Mouse (Mus musculus) hindbrain, embryonic 14.5 days (tissue): ENCODE results near the gene Slc12a1. TPM values are rescaled to one million over a fixed set of nuclear protein-coding genes. Genes with fewer than 3 reads are reported as not detected.
A peak's percentile ranks its signal among the peaks of the same experiment; 100 is the strongest.

ENCODE experiments used
- ATAC-seq: fragments of 200-750 bp; cut with Nextera tagmentation; 2 replicates; pipeline ENCODE4 v1.8.0; 2017; ENCODE audit warnings: moderate number of reproducible peaks, mild to moderate bottlenecking, moderate TSS enrichment, moderate library complexity; ENCODE audit not compliant: low FRiP score
- DNase-seq: peaks from one replicate; pipeline ENCODE4 v3.0.0-alpha.2; 2015; ENCODE audit warnings: low spot score
- H3K27ac ChIP-seq: fragments of 300-500 bp; sonication (generic); 2 replicates; pipeline ENCODE4 v1.5.1; 2014; ENCODE audit warnings: mild to moderate bottlenecking, moderate library complexity
- H3K27me3 ChIP-seq: fragments of 300-500 bp; sonication (generic); 2 replicates; pipeline ENCODE4 v1.6.1; 2014; ENCODE audit warnings: mild to moderate bottlenecking, low read length, mixed read lengths; ENCODE audit not compliant: control insufficient read depth, insufficient read depth
- H3K36me3 ChIP-seq: fragments of 300-500 bp; sonication (generic); replicated peaks from 2 replicates; pipeline ENCODE4 v1.6.1; 2014; ENCODE audit not compliant: control insufficient read depth, insufficient read depth
- H3K4me1 ChIP-seq: fragments of 300-500 bp; sonication (generic); replicated peaks from 2 replicates; pipeline ENCODE4 v1.6.1; 2014; ENCODE audit warnings: antibody characterized with exemption, low read length, mixed read lengths; ENCODE audit not compliant: control insufficient read depth, insufficient read depth
- H3K4me2 ChIP-seq: fragments of 300-500 bp; sonication (generic); replicated peaks from 2 replicates; pipeline ENCODE4 v1.6.1; 2014; ENCODE audit warnings: mild to moderate bottlenecking, moderate library complexity
- H3K4me3 ChIP-seq: fragments of 300-500 bp; sonication (generic); replicated peaks from 2 replicates; pipeline ENCODE4 v1.5.1; 2014; ENCODE audit warnings: mild to moderate bottlenecking, low read length
- H3K9ac ChIP-seq: fragments of 300-500 bp; sonication (generic); 2 replicates; pipeline ENCODE4 v1.6.1; 2014
- H3K9me3 ChIP-seq: fragments of 300-500 bp; sonication (generic); 2 replicates; pipeline ENCODE4 v1.6.1; 2016; ENCODE audit warnings: low read length; ENCODE audit not compliant: control insufficient read depth
- WGBS: fragments of 180-500 bp; shearing (Covaris S2); extraction: QIAGEN DNeasy Blood & Tissue Kit; methylation state at CpG from one replicate; pipeline ENCODE4 v1.1.7; 2014; 5-methylcytosine and 5-hydroxymethylcytosine counted together
- polyA plus RNA-seq: library from polyadenylated mRNA; unstranded; fragments of >200 nt; fragmentation: Nextera tagmentation; extraction: Ambion mirVana; gene quantifications from 2 replicates; pipeline ENCODE4 v1.2.1, GENCODE M21; 2014

Slc12a1 gene
- polyA plus RNA-seq, 1 experiment from 2014 or later, result 0.15 TPM

DNA sequence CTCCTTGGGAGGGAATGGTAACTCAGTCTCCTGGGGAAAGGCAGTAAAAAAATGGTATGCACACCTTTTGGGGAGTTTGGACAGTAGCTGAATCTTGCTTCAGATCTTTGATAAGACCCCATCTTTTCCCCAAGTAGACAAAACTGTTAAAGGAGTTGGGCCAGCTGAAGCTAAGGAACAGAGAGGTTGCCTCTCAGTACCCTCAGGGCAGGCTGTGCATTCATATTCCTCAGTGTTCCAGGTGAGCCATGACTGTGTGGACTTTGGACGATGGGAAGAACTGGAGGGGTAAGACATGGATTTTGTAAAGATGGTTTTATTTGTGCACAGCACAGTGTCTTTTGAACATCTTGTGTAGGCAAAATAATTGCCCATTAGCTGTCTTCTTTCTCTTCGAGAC, 108.0 kb downstream of the Slc12a1 start:
- no peaks in the 10 kb centered on the region for H3K9me3 ChIP-seq
- WGBS, result 85% methylated on average over 2 of the region's 2 CpGs
- H3K9ac ChIP-seq, result no peak overlapping the region
- H3K4me3 ChIP-seq, result no peak overlapping the region
- DNase-seq (no peak), ATAC-seq (no peak)
- 0 out of 2 replicates have a peak, but pooled peaks cover 3% of the 10 kb centered on the region for H3K4me1 ChIP-seq
- no peak overlapping the region for H3K4me2 ChIP-seq
- H3K27me3 ChIP-seq, result no peaks in the 10 kb centered on the region
- no peak overlapping the region for H3K27ac ChIP-seq
- peaks cover 18% of the 10 kb centered on the region for H3K36me3 ChIP-seq

DNA sequence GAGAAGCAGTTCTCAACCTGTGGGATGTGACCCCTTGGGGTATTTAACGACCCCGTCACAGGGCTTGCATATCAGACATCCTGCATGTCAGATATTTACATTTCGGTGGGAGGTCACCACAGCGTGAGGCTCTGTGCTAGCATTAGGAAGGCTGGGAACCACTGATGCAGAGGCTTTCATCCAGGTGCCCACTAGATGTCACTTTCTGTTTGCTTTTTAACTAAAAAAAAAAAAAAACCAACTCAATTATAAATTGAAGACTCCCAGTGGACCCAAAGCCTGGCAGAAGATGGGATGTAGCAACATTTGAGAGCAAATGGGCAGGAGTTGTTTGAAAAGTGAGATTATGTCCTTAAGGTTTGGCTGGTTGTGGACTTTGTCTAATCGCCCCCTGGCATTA, 110.8 kb downstream of the Slc12a1 start:
- Histone ChIP-seq H3K4me3 (no peak overlapping the region), H3K9ac (no peak overlapping the region), H3K27ac (no peak overlapping the region), H3K36me3 (peaks cover 3% of the 10 kb centered on the region; the same call in 1 of the 2 replicates), H3K4me2 (no peak overlapping the region), H3K27me3 (no peaks in the 10 kb centered on the region), H3K9me3 (no peaks in the 10 kb centered on the region), H3K4me1 (0 out of 2 replicates have a peak, but pooled peaks cover 3% of the 10 kb centered on the region)
- 0 out of 2 replicates have a peak, but pooled peaks have one; percentile 64 for ATAC-seq
- 16% methylated on average over 5 of the region's 5 CpGs for WGBS
- DNase-seq, result peak; percentile 77

DNA sequence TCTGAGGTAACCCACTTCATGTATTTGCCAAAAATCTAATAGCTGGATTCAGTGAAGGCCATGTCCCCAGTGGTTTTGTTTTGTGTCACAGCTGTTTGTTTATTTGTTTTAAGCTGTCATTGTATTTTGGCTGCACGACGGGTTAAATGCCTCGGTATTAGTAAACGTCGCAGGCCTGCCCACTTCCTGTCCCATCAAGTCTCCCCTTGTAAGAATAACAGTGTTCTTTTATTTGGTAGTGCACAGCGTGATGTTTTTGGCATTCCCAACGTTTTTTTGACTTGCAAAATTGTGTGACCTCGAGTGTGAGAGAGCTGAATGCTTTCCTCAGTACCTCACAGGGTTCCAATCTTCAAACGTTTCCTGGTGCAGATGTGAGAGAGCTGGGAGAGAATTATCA, 111.4 kb downstream of the Slc12a1 start:
- no peak overlapping the region for H3K4me3 ChIP-seq
- DNase-seq, result no peak
- no peak for ATAC-seq
- H3K9me3 ChIP-seq, result no peaks in the 10 kb centered on the region
- H3K4me1 ChIP-seq, result 0 out of 2 replicates have a peak, but pooled peaks cover 3% of the 10 kb centered on the region
- 20% methylated on average over 9 of the region's 9 CpGs for WGBS
- H3K27ac ChIP-seq, result no peak overlapping the region
- no peaks in the 10 kb centered on the region for H3K36me3 ChIP-seq
- no peak overlapping the region for H3K9ac ChIP-seq
- H3K27me3 ChIP-seq, result no peaks in the 10 kb centered on the region
- no peak overlapping the region for H3K4me2 ChIP-seq

DNA sequence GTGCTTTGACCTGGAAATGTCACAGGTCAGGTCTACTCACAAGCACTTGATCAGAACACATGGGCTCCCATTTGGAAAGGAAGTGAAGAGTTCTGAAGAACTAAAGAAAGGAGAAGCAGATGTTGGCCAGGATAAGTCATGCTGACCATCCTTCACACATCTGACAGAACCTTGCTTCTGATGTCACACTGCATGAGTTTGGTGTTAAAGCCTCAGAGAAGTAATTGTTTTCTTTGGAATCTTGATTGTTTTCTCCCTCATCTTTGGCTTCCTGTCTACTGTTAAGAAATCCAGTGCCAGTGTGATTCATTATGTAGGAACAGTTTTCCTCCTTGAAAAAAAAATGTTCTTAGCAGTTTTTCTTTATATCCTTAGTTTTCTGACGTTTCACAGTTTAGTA, 116.6 kb downstream of the Slc12a1 start:
- WGBS, result 69% methylated on average over 1 of the region's 1 CpGs
- no peak overlapping the region for H3K4me3 ChIP-seq
- no peak for ATAC-seq

DNA sequence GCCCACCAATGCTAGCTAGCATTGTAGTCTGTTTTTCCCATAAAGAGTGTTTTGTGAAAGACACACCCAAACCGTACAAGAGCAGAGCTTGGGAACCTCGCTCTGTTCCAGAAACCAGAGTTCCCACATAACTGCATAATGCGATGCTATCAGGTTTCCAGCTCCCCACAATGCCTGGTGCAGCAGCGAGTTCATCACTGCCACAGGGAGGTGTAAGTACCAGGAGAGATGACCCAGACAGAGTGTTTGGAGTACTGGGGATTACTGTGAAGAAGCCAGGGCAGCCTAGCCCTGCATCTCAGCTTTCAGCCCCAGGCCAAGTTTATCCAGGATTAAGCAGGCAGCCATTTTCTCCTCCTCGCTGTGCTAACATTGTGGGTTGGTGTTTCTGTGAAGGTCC, 123.3 kb downstream of the Slc12a1 start:
- Histone ChIP-seq H3K4me1 (no peaks in the 10 kb centered on the region), H3K27ac (no peak overlapping the region), H3K9me3 (no peaks in the 10 kb centered on the region), H3K4me3 (no peak overlapping the region), H3K9ac (no peak overlapping the region), H3K27me3 (no peaks in the 10 kb centered on the region), H3K4me2 (no peak overlapping the region), H3K36me3 (no peaks in the 10 kb centered on the region)
- ATAC-seq (no peak), DNase-seq (no peak)
- 73% methylated on average over 5 of the region's 5 CpGs for WGBS

More for the DNA sequence above, 116.6 kb downstream of the Slc12a1 start:
- H3K27me3 ChIP-seq, result no peaks in the 10 kb centered on the region
- no peak overlapping the region for H3K27ac ChIP-seq
- no peak overlapping the region for H3K4me2 ChIP-seq
- no peaks in the 10 kb centered on the region for H3K4me1 ChIP-seq
- DNase-seq, result no peak
- H3K9ac ChIP-seq, result no peak overlapping the region
- no peaks in the 10 kb centered on the region for H3K9me3 ChIP-seq
- no peaks in the 10 kb centered on the region for H3K36me3 ChIP-seq

DNA sequence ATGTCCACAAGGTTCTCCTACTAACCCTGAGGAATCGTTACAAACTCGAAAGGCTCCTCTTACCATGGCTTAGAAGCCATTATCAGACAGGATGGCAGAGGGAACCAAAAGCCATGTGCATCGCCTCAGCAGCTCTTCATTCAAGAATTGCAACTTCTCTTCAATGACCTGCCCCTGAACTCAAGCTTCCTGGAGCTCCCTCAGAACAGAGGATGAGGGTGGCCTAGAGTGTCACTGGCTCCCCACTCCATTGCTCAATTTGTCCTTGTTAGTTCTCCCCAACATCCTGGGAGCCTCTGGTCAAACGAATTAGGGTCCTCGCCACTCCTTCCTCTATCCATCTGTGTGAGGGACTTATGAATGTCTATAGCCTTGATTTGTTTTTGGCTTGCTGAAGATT, 124.4 kb downstream of the Slc12a1 start:
- H3K27ac ChIP-seq, result no peak overlapping the region
- H3K4me1 ChIP-seq, result no peaks in the 10 kb centered on the region
- WGBS, result 93% methylated on average over 5 of the region's 5 CpGs
- DNase-seq, result no peak
- H3K4me2 ChIP-seq, result no peak overlapping the region
- no peaks in the 10 kb centered on the region for H3K9me3 ChIP-seq
- no peak overlapping the region for H3K9ac ChIP-seq
- no peaks in the 10 kb centered on the region for H3K27me3 ChIP-seq
- ATAC-seq, result no peak
- H3K4me3 ChIP-seq, result no peak overlapping the region
- no peaks in the 10 kb centered on the region for H3K36me3 ChIP-seq

DNA sequence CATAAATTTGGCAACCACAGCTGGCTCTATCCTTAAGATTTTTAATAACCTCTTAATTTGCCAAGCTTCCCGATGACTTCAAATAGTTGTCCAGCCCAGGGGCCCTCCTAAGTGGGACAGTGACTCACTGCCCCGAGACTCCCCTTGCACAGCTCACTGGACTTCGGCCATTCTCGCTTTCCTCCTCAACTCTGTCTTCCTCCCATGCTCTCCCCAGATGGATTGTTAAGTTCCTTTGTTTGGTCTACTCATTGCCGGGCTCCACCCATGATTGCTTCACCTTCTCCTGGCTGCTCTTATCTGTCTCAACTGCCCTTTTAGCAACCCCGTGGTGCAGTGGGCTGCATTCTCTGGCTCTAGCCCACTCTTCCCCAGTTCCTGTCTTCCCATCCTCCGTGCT, 126.2 kb downstream of the Slc12a1 start:
- Histone ChIP-seq H3K4me2 (no peak overlapping the region), H3K36me3 (no peaks in the 10 kb centered on the region), H3K27ac (no peak overlapping the region), H3K4me1 (no peaks in the 10 kb centered on the region), H3K9me3 (no peaks in the 10 kb centered on the region), H3K9ac (no peak overlapping the region), H3K4me3 (no peak overlapping the region), H3K27me3 (no peaks in the 10 kb centered on the region)
- 82% methylated on average over 7 of the region's 7 CpGs for WGBS
- no peak for ATAC-seq
- no peak for DNase-seq

Other genes with a start within 250 kb of the Slc12a1 start
- gene Slc24a5, start 84.4 kb upstream of the Slc12a1 start, polyA plus RNA-seq, result 5.6 and 8.2 TPM in 2 replicates
- gene Myef2, start 28.8 kb upstream of the Slc12a1 start, polyA plus RNA-seq, result 227 and 232 TPM in 2 replicates
- 17.5 and 20.7 TPM in 2 replicates for gene Ctxn2, start 15.8 kb upstream of the Slc12a1 start, polyA plus RNA-seq
- gene Dut, start 94.7 kb downstream of the Slc12a1 start, polyA plus RNA-seq, result 81.8 and 83.5 TPM in 2 replicates